Mouse (Mus musculus): ENCODE results near the gene Slc15a4. TPM values are rescaled to one million over a fixed set of nuclear protein-coding genes. Genes with fewer than 3 reads are reported as not detected.

Gene Slc15a4
- polyA plus RNA-seq, 1 experiment: 0.75 TPM

DNA sequence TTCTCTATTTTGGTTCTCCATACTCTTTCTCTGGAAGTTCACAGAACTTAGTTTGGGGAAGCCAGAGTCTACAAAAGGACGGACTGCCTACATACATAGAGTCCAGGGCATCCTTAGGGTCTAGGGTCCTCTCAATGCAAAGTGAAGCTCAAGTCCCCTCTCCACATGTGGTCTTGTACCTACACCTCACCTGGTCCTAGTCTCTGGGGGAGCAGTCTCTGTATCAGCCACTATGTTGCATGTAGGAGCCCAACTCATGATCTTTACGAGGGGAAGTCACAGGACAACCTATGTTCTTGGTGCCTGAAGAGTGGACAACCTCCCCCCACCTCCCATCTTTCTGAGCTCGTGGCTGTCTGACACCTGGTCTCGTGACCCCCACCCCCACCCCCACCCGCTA, 1.0 kb downstream of the Slc15a4 start:
- H3K27me3 ChIP-seq (ENCODE audit: control insufficient read depth): peaks cover 33% of the 10 kb centered on the region
- no peaks in the 10 kb centered on the region for H3K36me3 ChIP-seq (ENCODE audit: control insufficient read depth)
- H3K4me1 ChIP-seq (ENCODE audit: control insufficient read depth): no peaks in the 10 kb centered on the region
- H3K4me3 ChIP-seq (replicated peaks): no peak overlapping the region
- H3K9me3 ChIP-seq (ENCODE audit: control insufficient read depth, low read length): peaks cover 2% of the 10 kb centered on the region; the same call in 1 of the 2 replicates
- TF ChIP-seq TAL1 (IDR thresholded peaks at IDR 0.05; ENCODE audit: low read length) (no peak), GATA1 (IDR thresholded peaks at IDR 0.05; ENCODE audit: low read length) (no peak)

DNA sequence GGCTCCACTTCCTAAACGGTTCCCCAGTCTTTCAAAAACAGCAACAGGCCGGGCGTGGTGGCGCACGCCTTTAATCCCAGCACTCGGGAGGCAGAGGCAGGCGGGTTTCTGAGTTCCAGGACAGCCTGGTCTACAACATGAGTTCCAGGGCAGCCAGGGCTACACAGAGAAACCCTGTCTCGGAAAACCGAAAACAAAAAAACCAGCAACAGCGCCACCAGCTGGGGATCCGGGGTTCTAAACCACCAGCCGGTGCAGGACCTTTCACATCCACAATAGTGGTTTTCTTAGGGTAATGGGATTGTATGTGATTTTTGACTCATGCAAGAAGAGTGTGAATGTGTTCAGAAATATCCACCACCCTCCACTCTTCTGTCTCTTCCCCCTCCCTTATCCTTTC, 5.5 kb downstream of the Slc15a4 start:
- Histone ChIP-seq H3K4me1 (ENCODE audit: control insufficient read depth) (no peaks in the 10 kb centered on the region), H3K4me3 (replicated peaks) (no peak overlapping the region), H3K27me3 (ENCODE audit: control insufficient read depth) (peaks cover 17% of the 10 kb centered on the region), H3K9me3 (ENCODE audit: control insufficient read depth, low read length) (peaks cover 4% of the 10 kb centered on the region; the same call in 1 of the 2 replicates), H3K36me3 (ENCODE audit: control insufficient read depth) (no peaks in the 10 kb centered on the region)
- TF ChIP-seq GATA1 (IDR thresholded peaks at IDR 0.05; ENCODE audit: low read length) (no peak), TAL1 (IDR thresholded peaks at IDR 0.05; ENCODE audit: low read length) (no peak)

DNA sequence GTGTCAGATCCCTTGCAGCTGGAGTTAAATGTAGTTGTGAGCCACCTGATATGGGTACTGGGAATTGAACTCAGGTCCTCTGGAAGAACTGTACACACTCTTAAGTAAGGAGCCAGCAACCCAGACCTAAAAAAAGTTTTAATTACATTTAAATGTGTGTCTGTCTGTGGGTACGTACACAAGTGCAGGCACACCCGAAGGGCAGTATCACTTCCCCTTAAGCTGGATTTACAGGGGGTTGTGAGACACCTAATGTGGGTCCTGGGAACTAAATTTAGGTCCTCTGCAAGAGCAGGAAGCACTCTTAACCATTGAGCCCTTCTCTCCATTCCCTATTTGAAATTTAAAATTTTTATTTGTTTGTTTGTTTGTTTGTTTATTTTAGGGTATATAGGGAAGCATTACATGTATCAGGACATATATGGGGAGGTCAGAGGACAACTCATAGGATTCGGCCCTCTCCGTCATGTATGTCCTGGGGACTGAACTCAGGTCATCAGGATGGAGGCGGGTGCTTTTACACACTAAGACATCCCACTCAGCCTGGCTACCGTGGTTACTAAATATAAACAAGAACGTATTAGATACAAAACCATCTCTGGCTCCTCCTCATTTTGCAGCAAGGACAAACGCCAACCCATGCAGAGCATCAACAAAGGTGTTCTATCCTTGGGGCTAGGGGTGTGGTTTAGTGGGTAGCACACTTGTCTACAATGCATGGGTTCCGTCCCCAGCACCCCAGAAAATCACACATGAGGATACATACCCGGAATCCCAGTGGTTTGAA, 8.1 kb downstream of the Slc15a4 start:
- no peaks in the 10 kb centered on the region for H3K27me3 ChIP-seq (ENCODE audit: control insufficient read depth)
- TF ChIP-seq GATA1 (IDR thresholded peaks at IDR 0.05; ENCODE audit: low read length) (no peak), TAL1 (IDR thresholded peaks at IDR 0.05; ENCODE audit: low read length) (no peak)
- no peaks in the 10 kb centered on the region for H3K36me3 ChIP-seq (ENCODE audit: control insufficient read depth)
- H3K4me3 ChIP-seq (replicated peaks): no peak overlapping the region
- H3K4me1 ChIP-seq (ENCODE audit: control insufficient read depth): no peaks in the 10 kb centered on the region
- H3K9me3 ChIP-seq (ENCODE audit: control insufficient read depth, low read length): peaks cover 4% of the 10 kb centered on the region; the same call in 1 of the 2 replicates

DNA sequence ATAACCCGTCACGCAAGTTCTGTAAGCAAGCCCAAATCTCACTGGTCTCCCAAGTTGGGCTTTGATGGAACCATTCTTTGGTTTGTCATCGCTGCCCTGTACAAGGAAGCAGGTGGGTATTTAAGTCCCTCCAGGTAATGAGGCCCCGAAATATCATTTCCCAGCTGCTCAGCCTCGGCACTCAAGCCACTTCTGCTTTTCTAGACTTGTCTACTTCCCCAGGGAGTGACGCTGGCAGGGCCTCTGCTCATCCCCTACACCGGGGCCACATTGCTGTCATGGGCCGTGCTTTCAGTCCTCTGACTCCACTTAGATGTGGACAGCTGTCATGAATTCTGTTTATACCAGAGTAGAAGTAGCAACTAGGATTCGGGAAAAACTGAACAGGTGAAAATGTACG, 11.6 kb downstream of the Slc15a4 start:
- Histone ChIP-seq H3K36me3 (ENCODE audit: control insufficient read depth) (no peaks in the 10 kb centered on the region), H3K4me1 (ENCODE audit: control insufficient read depth) (peaks cover 13% of the 10 kb centered on the region), H3K27me3 (ENCODE audit: control insufficient read depth) (no peaks in the 10 kb centered on the region), H3K9me3 (ENCODE audit: control insufficient read depth, low read length) (no peaks in the 10 kb centered on the region; the same call in 1 of the 2 replicates), H3K4me3 (replicated peaks) (no peak overlapping the region)
- TF ChIP-seq TAL1 (IDR thresholded peaks at IDR 0.05; ENCODE audit: low read length) (no peak), GATA1 (IDR thresholded peaks at IDR 0.05; ENCODE audit: low read length) (no peak)

DNA sequence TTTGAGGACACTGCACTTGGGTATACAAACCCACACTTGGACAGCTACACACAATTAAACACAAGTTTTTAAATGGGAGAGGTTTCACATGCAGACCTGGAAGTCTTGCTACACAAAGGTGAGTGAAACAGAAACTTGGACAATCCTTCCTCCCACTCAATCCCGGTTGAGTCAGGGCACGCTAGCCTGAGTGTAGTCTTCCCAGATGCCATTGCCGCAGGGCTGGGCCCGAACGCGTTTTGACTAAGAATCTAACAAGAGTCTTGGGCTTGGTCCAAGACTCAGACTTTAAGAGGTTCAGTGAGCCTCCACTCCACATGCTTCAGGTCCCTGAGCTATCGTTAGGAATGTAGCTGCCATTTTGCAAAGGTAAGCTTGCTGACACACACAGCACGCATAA, 12.3 kb downstream of the Slc15a4 start:
- Histone ChIP-seq H3K9me3 (ENCODE audit: control insufficient read depth, low read length) (no peaks in the 10 kb centered on the region; the same call in 1 of the 2 replicates), H3K27me3 (ENCODE audit: control insufficient read depth) (no peaks in the 10 kb centered on the region), H3K4me3 (replicated peaks) (no peak overlapping the region), H3K36me3 (ENCODE audit: control insufficient read depth) (no peaks in the 10 kb centered on the region), H3K4me1 (ENCODE audit: control insufficient read depth) (peaks cover 21% of the 10 kb centered on the region)
- no peak for TF ChIP-seq GATA1 (IDR thresholded peaks at IDR 0.05; ENCODE audit: low read length)
- no peak for TF ChIP-seq TAL1 (IDR thresholded peaks at IDR 0.05; ENCODE audit: low read length)

DNA sequence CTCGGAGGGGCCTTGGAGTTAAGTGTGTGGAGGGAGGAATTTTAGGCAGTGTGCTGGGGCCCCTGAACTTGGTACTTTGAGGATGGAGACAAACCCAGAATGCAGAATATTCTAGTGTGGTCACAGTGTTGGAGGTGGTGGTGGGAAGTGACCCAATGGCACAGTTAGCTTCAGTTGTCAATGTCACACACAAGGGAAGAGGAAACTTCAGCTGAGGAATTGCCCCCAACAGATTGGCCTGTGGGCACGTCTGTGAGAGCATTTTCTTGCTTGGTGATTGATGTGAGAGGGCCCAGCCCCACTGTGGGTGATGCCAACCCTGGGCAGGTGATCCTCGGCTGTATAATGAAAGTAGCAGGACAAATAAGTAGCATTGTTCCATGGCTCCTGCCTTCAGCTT, 13.9 kb downstream of the Slc15a4 start:
- TF ChIP-seq TAL1 (IDR thresholded peaks at IDR 0.05; ENCODE audit: low read length): no peak
- TF ChIP-seq GATA1 (IDR thresholded peaks at IDR 0.05; ENCODE audit: low read length): no peak
- no peaks in the 10 kb centered on the region for H3K27me3 ChIP-seq (ENCODE audit: control insufficient read depth)
- no peaks in the 10 kb centered on the region; the same call in 1 of the 2 replicates for H3K9me3 ChIP-seq (ENCODE audit: control insufficient read depth, low read length)
- H3K36me3 ChIP-seq (ENCODE audit: control insufficient read depth): peaks cover 5% of the 10 kb centered on the region; the same call in 1 of the 2 replicates
- no peak overlapping the region for H3K4me3 ChIP-seq (replicated peaks)
- H3K4me1 ChIP-seq (ENCODE audit: control insufficient read depth): peaks cover 31% of the 10 kb centered on the region

DNA sequence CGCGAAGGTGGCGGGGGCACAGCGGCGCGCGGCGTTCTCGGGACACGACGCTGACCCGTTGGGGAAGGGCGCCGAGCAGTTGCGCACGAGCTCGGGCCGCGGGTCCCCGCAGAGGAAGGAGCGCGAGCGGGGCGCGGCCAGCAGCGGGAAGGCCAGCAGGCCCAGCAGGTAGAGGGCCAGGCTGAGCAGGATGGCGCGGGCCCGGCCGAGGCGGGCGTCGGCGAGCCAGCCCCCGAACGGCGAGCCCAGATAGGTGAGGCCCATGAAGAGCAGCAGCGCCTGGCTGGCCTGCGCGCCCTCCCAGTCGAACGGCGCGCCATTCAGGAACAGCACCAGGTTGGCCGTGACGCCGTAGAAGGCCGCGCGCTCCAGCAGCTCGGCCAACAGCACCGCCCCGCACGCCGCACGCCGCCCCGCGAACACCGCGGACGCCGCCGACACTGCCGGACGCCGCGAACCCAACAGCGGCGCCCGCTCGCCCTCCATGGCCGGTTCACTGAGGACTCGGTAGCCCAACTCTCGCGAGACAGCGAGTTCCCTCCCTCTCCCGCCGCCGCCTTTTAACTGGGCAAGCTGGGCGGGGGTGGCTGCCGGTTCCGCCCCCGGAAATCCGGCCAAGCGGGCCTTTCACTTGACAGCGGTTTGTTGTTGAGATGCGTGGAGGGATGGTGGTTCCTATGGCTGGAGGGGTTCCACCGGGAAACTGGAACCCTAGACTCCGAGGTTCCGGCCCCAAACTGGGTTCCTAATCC, 15.6 kb downstream of the Slc15a4 start:
- no peaks in the 10 kb centered on the region for H3K27me3 ChIP-seq (ENCODE audit: control insufficient read depth)
- peaks cover 33% of the 10 kb centered on the region for H3K4me1 ChIP-seq (ENCODE audit: control insufficient read depth)
- peaks cover 5% of the 10 kb centered on the region for H3K36me3 ChIP-seq (ENCODE audit: control insufficient read depth)
- TF ChIP-seq TAL1 (IDR thresholded peaks at IDR 0.05; ENCODE audit: low read length): no peak
- TF ChIP-seq GATA1 (IDR thresholded peaks at IDR 0.05; ENCODE audit: low read length): no peak
- H3K9me3 ChIP-seq (ENCODE audit: control insufficient read depth, low read length): no peaks in the 10 kb centered on the region; the same call in 1 of the 2 replicates
- H3K4me3 ChIP-seq (replicated peaks): peak overlapping the region; percentile 96

DNA sequence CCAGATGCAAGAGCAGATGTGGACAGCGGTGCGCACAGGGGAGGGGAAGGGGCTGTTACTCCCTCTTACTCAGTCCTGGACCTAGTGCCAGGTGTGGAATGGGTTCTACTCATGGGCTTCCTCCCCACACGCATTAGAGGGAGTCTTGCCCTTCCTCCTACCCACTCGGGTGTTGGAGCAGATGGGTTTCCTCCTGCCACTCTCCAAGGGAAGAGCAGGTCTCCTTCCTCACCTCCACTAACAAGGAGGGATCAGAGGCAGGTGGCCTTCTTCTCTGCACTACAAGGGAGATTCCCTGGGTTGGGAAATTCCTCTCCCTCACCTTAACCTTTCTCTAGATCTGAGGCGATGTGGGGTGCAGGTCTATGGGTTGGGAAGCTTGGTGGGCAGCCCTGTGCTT, 16.5 kb downstream of the Slc15a4 start:
- H3K36me3 ChIP-seq (ENCODE audit: control insufficient read depth): peaks cover 5% of the 10 kb centered on the region
- TF ChIP-seq TAL1 (IDR thresholded peaks at IDR 0.05; ENCODE audit: low read length) (no peak), GATA1 (IDR thresholded peaks at IDR 0.05; ENCODE audit: low read length) (no peak)
- H3K4me3 ChIP-seq (replicated peaks): peak overlapping the region; percentile 96
- no peaks in the 10 kb centered on the region for H3K27me3 ChIP-seq (ENCODE audit: control insufficient read depth)
- peaks cover 36% of the 10 kb centered on the region for H3K4me1 ChIP-seq (ENCODE audit: control insufficient read depth)
- H3K9me3 ChIP-seq (ENCODE audit: control insufficient read depth, low read length): no peaks in the 10 kb centered on the region; the same call in 1 of the 2 replicates

DNA sequence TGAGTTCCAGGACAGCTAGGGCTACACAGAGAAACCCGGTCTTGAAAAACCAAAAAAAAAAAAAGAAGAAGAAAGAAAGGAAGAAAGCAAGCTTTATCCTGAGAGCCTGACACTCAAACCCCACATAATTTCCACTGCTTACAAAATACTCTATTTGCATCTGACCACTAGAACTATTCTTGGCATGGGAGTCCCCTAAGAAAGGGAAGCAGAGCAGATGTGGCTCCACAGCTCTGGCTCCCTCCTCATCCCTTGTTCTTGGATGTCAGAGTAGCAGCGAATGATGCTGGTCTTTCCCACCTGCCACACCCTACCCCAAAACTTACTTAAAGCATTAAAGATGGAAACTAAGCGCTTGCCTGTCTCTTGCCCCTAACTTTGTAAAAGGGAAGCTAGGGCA, 17.2 kb downstream of the Slc15a4 start:
- no peak for TF ChIP-seq TAL1 (IDR thresholded peaks at IDR 0.05; ENCODE audit: low read length)
- no peak for TF ChIP-seq GATA1 (IDR thresholded peaks at IDR 0.05; ENCODE audit: low read length)
- peak overlapping the region; percentile 96 for H3K4me3 ChIP-seq (replicated peaks)
- no peaks in the 10 kb centered on the region for H3K27me3 ChIP-seq (ENCODE audit: control insufficient read depth)
- H3K4me1 ChIP-seq (ENCODE audit: control insufficient read depth): peaks cover 43% of the 10 kb centered on the region
- no peaks in the 10 kb centered on the region; the same call in 1 of the 2 replicates for H3K9me3 ChIP-seq (ENCODE audit: control insufficient read depth, low read length)
- H3K36me3 ChIP-seq (ENCODE audit: control insufficient read depth): peaks cover 5% of the 10 kb centered on the region
